Mouse (Mus musculus): ENCODE data around the gene Tulp1. TPM values are rescaled to one million over a fixed set of nuclear protein-coding genes. Genes with fewer than 3 reads are reported as not detected.
A peak's percentile ranks its signal among the peaks of the same experiment; 100 is the strongest.

Gene Tulp1
- total RNA-seq, 2 experiments from 2014 or later = not detected

- no peak for ATAC-seq (replicated peaks; ENCODE audit: poor library complexity, severe bottlenecking)
Observed at GRCm38 (mm10) chr17:28317725-28318124, 47.3 kb downstream of the Tulp1 start.

GRCm38 (mm10) chr17:28317091-28317490, 47.9 kb downstream of the Tulp1 start:
- ATAC-seq (replicated peaks; ENCODE audit: poor library complexity, severe bottlenecking) = no peak

DNA sequence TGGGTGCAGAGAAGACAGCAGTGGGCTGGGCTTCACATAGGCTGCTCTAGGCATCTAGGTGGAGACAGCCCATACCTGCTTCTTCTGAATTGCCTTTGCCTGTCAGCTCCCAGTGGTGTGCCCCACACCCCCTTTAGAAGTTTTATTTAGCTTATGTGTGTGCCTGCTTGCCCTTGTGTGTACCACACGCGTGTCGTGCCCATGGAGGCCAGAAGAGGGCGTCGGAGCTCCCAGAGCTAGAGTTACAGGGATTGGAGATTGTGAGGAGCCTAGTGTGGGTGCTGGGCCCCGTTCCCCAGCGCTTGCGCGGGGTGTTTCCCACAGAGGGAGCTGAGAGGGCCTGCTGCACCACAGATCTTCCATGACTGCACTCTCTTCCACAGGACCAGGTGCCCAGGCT, 48.5 kb downstream of the Tulp1 start:
- no peak for ATAC-seq (replicated peaks; ENCODE audit: poor library complexity, severe bottlenecking)

- no peak for ATAC-seq (replicated peaks; ENCODE audit: poor library complexity, severe bottlenecking)
Observed at GRCm38 (mm10) chr17:28315611-28316160, 49.3 kb downstream of the Tulp1 start.

- no peak for ATAC-seq (replicated peaks; ENCODE audit: poor library complexity, severe bottlenecking)
Observed at GRCm38 (mm10) chr17:28313880-28314225, 51.2 kb downstream of the Tulp1 start.

DNA sequence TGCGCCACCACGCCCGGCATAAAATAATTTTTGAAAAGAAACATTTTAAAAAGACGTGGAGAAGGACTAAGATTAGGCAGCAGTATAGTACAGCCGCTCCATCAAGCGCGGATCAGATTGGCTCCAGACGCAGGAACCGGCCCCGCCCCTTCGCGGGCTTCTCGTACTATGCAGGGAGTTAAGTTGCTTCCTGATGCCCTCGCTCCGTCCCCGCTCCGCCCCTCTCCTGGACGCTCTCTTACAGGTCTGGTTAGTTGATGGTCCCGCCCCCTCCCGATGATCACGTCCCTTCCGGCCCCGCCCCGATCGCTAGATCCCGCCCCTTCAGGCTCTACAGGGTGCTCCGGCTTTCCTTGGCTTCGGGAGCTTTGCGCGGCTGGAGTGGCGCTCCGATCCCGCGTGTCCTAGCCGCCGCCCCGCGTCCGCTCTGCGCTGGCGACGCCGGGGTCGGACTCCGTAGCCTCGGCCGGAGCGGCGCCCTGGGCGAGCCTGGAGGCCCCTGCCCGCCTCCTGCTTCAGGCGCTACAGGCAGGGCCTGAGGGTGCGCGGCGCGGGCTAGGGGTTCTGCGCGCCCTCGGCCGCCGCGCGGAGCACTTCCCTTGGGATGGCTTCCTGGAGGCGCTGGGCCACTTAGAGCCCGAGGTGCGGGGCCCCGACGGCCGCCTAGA, 51.7 kb downstream of the Tulp1 start, which contains the start of gene Fance:
Fance (plus strand) TSS at position 308 of the 668 bp plus-strand sequence.
- ATAC-seq (replicated peaks; ENCODE audit: poor library complexity, severe bottlenecking) = peak; percentile 93

DNA sequence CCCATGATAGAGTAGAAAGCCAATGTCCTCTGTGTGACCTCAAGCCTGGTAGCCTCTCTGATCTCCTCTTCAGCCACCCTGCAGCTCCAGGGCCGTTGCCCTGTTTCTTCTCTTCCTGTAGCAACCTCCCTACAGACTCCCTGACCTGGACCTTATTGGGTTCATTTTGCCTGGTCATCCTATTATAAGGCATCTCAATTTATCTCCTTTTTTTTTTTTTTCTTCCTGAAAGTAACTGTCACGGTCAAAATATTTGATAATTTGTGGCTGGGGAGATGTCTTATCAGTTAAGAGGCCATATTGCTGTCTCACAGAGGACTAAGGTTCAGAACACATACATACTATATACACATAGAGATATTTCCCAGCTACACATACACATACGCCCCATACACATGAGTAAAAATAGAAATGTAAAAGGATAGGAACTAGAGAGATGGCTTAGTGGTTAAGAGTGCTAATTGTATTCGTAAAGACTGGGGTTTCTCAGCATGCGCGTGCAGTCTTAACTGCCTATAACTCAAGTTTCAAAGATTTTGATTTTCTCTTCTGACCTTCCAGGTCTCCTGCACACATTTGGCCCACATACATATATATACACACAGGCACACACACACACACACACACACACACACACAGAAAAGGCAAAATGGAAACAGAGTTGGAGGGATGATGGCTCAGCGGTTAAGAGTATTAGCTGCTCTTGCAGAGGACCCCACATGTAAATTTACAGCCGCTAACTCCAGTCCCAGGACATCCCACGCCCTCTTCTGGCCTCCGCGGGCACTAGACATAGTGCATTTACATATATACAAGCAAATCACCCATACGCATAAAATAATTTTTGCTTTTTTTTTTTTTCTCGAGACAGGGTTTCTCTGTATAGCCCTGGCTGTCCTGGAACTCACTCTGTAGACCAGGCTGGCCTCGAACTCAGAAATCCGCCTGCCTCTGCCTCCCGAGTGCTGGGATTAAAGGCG, 52.5 kb downstream of the Tulp1 start:
- ATAC-seq (replicated peaks; ENCODE audit: poor library complexity, severe bottlenecking) = peak; percentile 38; the same call in 1 of the 2 replicates

- no peak for ATAC-seq (replicated peaks; ENCODE audit: poor library complexity, severe bottlenecking)
Observed at GRCm38 (mm10) chr17:28311366-28312132, 53.5 kb downstream of the Tulp1 start.

DNA sequence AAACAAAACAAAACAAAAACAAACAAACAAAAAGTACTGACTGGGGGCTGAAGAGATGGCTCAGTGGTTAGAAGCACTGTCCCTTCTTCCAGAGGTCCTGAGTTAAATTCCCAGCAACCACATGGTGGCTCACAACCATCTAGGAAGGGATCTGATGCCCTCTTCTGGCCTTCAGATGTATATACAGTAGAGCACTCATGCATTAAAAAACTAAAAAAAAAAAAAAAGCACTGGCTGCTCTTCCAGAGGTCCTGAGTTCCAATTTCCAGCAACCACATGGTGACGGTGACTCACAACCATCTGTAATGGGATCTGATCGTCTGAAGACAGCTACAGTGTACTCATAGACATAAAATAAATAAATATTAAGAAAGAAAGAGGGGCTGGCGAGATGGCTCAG, 54.2 kb downstream of the Tulp1 start:
- no peak for ATAC-seq (replicated peaks; ENCODE audit: poor library complexity, severe bottlenecking)

DNA sequence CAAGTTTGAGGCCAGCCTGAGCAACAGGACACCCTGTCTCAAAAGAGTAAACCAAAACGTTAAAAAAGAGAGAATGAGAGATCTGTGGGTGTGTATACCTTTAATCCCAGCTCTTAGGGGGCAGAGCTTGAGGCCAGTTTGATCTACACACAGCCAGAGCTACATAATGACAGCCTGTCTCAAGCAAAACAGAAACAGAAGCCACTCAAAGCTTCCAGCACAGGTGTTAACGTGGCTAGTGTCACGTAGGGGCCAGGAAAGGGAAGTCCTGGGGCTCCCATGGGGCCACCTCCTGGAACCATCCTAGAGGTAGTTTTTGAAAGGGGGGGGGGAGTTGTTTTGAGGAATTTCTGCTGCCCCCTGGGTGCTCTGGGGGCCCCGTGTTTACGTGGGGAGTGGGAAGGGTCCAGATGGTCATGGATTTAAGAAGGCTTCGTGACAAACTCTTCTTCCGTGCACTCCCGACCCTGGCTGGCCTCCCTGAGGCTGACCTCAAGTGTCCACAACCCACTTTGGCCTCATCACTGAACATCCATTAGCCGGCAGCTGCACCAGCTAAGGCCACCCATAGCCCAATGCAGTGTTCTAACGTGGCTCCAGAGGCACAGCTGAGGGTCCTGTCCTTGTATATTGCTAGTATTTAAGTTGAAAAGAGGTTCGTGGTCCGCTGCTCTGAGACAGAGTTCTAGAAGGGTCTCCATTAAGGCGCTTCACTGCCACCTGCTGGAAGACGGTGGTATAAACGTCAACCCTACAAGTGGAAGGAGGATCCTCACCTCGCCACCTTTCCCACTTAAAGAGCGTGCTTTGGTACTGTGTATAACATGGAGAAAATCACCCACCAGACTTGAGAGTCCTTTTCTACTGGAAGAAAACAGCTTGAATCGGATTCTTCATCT, 56.5 kb downstream of the Tulp1 start:
- ATAC-seq (replicated peaks; ENCODE audit: poor library complexity, severe bottlenecking) = peak; percentile 58

- no peak for ATAC-seq (replicated peaks; ENCODE audit: poor library complexity, severe bottlenecking)
Observed at GRCm38 (mm10) chr17:28305172-28305571, 59.9 kb downstream of the Tulp1 start.

Other genes starting within 250 kb of the Tulp1 start
- not detected in 2 replicates for gene Scube3, start 223.1 kb downstream of the Tulp1 start, total RNA-seq (2014; fragmentation: Nextera tagmentation)
- gene Scube3, start 223.1 kb downstream of the Tulp1 start, total RNA-seq (2017) = not detected in 2 replicates
- 14.5 and 20.9 TPM in 2 replicates for gene Zfp523, start 188.1 kb downstream of the Tulp1 start, total RNA-seq (2014; fragmentation: Nextera tagmentation)
- gene Zfp523, start 188.1 kb downstream of the Tulp1 start, total RNA-seq (2017) = 19.5 and 29.1 TPM in 2 replicates
- gene Def6, start 157.4 kb downstream of the Tulp1 start, total RNA-seq (2014; fragmentation: Nextera tagmentation) = 57.9 and 67.3 TPM in 2 replicates
- gene Def6, start 157.4 kb downstream of the Tulp1 start, total RNA-seq (2017) = 108 and 142 TPM in 2 replicates
- 8.4 and 8.8 TPM in 2 replicates for gene Ppard, start 132.5 kb downstream of the Tulp1 start, total RNA-seq (2014; fragmentation: Nextera tagmentation)
- 0.34 and 5.6 TPM in 2 replicates for gene Ppard, start 132.5 kb downstream of the Tulp1 start, total RNA-seq (2017)
- gene Fance, start 51.7 kb downstream of the Tulp1 start, total RNA-seq (2014; fragmentation: Nextera tagmentation) = 41.7 and 47.9 TPM in 2 replicates
- gene Fance, start 51.7 kb downstream of the Tulp1 start, total RNA-seq (2017) = 15.0 and 16.4 TPM in 2 replicates
- gene Rpl10a, start 36.8 kb downstream of the Tulp1 start, total RNA-seq (2014; fragmentation: Nextera tagmentation) = 2,618 and 3,063 TPM in 2 replicates
- gene Rpl10a, start 36.8 kb downstream of the Tulp1 start, total RNA-seq (2017) = 785 and 838 TPM in 2 replicates
- 3.3 TPM in 1 of 2 replicates, not detected in the other for gene Tead3, start 14.4 kb downstream of the Tulp1 start, total RNA-seq (2014; fragmentation: Nextera tagmentation)
- 0.04 TPM in 1 of 2 replicates, not detected in the other for gene Tead3, start 14.4 kb downstream of the Tulp1 start, total RNA-seq (2017)
- gene Fkbp5, start 152.3 kb upstream of the Tulp1 start, total RNA-seq (2014; fragmentation: Nextera tagmentation) = 49.1 and 63.7 TPM in 2 replicates
- 40.8 and 53.1 TPM in 2 replicates for gene Fkbp5, start 152.3 kb upstream of the Tulp1 start, total RNA-seq (2017)
- not detected in 2 replicates for gene Armc12, start 165.6 kb upstream of the Tulp1 start, total RNA-seq (2014; fragmentation: Nextera tagmentation)
- not detected in 2 replicates for gene Armc12, start 165.6 kb upstream of the Tulp1 start, total RNA-seq (2017)
- gene Clpsl2, start 184.2 kb upstream of the Tulp1 start, total RNA-seq (2014; fragmentation: Nextera tagmentation) = not detected in 2 replicates
- gene Clpsl2, start 184.2 kb upstream of the Tulp1 start, total RNA-seq (2017) = not detected in 2 replicates
- gene Clps, start 195.5 kb upstream of the Tulp1 start, total RNA-seq (2014; fragmentation: Nextera tagmentation) = not detected in 2 replicates
- gene Clps, start 195.5 kb upstream of the Tulp1 start, total RNA-seq (2017) = not detected in 2 replicates
- not detected in 2 replicates for gene Lhfpl5, start 210.4 kb upstream of the Tulp1 start, total RNA-seq (2014; fragmentation: Nextera tagmentation)
- gene Lhfpl5, start 210.4 kb upstream of the Tulp1 start, total RNA-seq (2017) = not detected in 2 replicates